In the genomic region with DNA sequence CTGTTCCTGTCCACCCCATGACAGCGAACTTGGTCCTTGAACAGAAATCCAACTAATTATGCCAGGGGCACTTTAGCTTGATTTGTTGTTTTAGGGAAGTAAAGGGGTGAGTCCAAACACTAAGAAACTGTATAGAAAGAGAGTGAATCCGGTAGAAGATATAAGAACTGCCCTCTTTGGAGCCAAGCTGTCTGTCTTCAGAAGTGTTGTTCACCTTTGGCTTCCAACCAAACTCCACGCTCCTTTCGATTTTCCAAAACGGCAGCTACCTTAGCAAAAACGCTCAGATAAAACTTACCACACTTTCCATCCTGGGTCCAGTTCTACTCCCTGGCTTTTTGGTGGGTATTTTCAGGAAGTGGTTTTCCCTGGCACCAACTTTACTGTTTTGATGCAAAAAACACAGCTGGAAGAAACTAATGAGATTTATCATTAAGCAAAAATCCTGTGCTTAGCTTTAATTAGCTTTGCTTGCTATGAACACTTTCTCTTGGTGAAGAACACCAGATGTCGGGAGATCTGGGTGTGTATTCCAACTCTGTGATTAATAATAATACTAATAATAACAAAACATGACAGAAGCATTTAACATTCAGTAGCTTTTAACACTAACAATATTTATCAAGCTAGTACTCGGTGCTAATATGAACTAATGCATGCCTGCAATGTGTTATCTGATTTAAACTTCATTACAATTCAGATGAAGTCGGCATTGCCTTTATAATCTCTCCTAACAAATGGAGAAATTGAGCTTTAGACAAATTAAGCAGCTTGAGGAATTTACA, we compare ENCODE assay signal across 14 mouse cellular contexts.
DNase-seq lines count a peak whose midpoint lies in the region; ATAC-seq and TF ChIP-seq lines count a peak whose summit lies in the region.
"Had no signal": no experiment of that assay in that cellular context is flagged by ENCODE, and none has a peak within 500 bp of the region (broad histone marks: within the 10 kb centered on the region; RNA-seq: fewer than 3 reads in every experiment).

No protein-coding gene starts in this region.

- WGBS in heart, adult 2 months, result 30% methylated on average over 9 of the region's 9 CpGs
- 30% methylated on average over 9 of the region's 9 CpGs for WGBS in lung, postnatal 0 days
- 40% methylated on average over 9 of the region's 9 CpGs for WGBS in intestine, embryonic 16.5 days

- H3K4me3 ChIP-seq in heart, adult 2 months, result peak overlapping the region; percentile 23; the same call in 1 of the 2 replicates
- H3K4me3 ChIP-seq in lung, postnatal 0 days (ENCODE audit: low read depth, low read length), result no peak overlapping the region
- H3K4me3 ChIP-seq in intestine, embryonic 16.5 days (ENCODE audit: low read length), result no peak overlapping the region
- H3K4me3 ChIP-seq: embryonic facial prominence, embryonic 15.5 days; hindbrain, embryonic 12.5 days had no signal

- ATAC-seq in lung, postnatal 0 days, result no peak
- peak; percentile 63 for ATAC-seq in intestine, embryonic 16.5 days
- no peak for ATAC-seq in inflammation-experienced regulatory T-cells, adult 6 months

- H3K27ac ChIP-seq in heart, adult 2 months, result peak overlapping the region; percentile 2
- H3K27ac ChIP-seq in lung, postnatal 0 days (ENCODE audit: low read length), result no peak overlapping the region
- H3K27ac ChIP-seq in intestine, embryonic 16.5 days (ENCODE audit: low read length), result peak overlapping the region; percentile 20; the same call in 1 of the 2 replicates
- H3K27ac ChIP-seq: embryonic facial prominence, embryonic 15.5 days; hindbrain, embryonic 12.5 days had no signal

- no peak for TF ChIP-seq CTCF in heart, adult 2 months (IDR thresholded peaks at IDR 0.05)
- no peak for TF ChIP-seq CTCF in lung, postnatal 0 days (IDR thresholded peaks at IDR 0.05)

- H3K4me2 ChIP-seq in lung, postnatal 0 days (replicated peaks; ENCODE audit: low read depth, low read length), result 0 out of 2 replicates have a peak overlapping the region, but pooled peaks have one; percentile 19
- H3K4me2 ChIP-seq in intestine, embryonic 16.5 days (ENCODE audit: low read depth, low read length), result peak overlapping the region; percentile 17; the same call in 1 of the 2 replicates
- H3K4me2 ChIP-seq: embryonic facial prominence, embryonic 15.5 days; hindbrain, embryonic 12.5 days had no signal

- no peaks in the 10 kb centered on the region for H3K79me2 ChIP-seq in heart, adult 2 months (replicated peaks; ENCODE audit: control insufficient read depth, insufficient read depth, low read length)

- no peak overlapping the region for H3K9ac ChIP-seq in heart, adult 2 months (ENCODE audit: low read depth, low read length)
- H3K9ac ChIP-seq in lung, postnatal 0 days (replicated peaks; ENCODE audit: low read depth), result no peak overlapping the region
- H3K9ac ChIP-seq in intestine, embryonic 16.5 days (ENCODE audit: low read depth, low read length), result no peak overlapping the region
- H3K9ac ChIP-seq: embryonic facial prominence, embryonic 15.5 days; hindbrain, embryonic 12.5 days had no signal

- no peaks in the 10 kb centered on the region for H3K27me3 ChIP-seq in heart, adult 2 months (ENCODE audit: control insufficient read depth, insufficient read depth, low read length)
- no peaks in the 10 kb centered on the region for H3K27me3 ChIP-seq in lung, postnatal 0 days (replicated peaks; ENCODE audit: insufficient read depth, low read length)
- H3K27me3 ChIP-seq in intestine, embryonic 16.5 days (replicated peaks; ENCODE audit: control insufficient read depth, insufficient read depth, low read length), result no peaks in the 10 kb centered on the region
- H3K27me3 ChIP-seq: embryonic facial prominence, embryonic 15.5 days; hindbrain, embryonic 12.5 days had no signal

- intact Hi-C loops in heart, adult 2 months (cut with DNase I), result loop anchor here (5.0 kb wide), 1 partner anchor 59 kb away; no protein-coding TSS in a partner anchor
- intact Hi-C loops in heart, postnatal 25 days (cut with DNase I), result no loop called here

- TF ChIP-seq EP300 in heart, adult 2 months (IDR thresholded peaks at IDR 0.05; ENCODE audit: insufficient read depth, low read depth, low read length), result no peak
- TF ChIP-seq EP300 in lung, postnatal 0 days (IDR thresholded peaks at IDR 0.05), result no peak

- no peaks in the 10 kb centered on the region for H3K36me3 ChIP-seq in heart, adult 2 months (ENCODE audit: control insufficient read depth, insufficient read depth, low read length)
- no peaks in the 10 kb centered on the region for H3K36me3 ChIP-seq in lung, postnatal 0 days (ENCODE audit: insufficient read depth, low read length)
- H3K36me3 ChIP-seq in intestine, embryonic 16.5 days (ENCODE audit: control insufficient read depth, insufficient read depth, low read length), result no peaks in the 10 kb centered on the region
- H3K36me3 ChIP-seq: embryonic facial prominence, embryonic 15.5 days; hindbrain, embryonic 12.5 days had no signal

- no peak for TF ChIP-seq POLR2A in heart, adult 2 months (IDR thresholded peaks at IDR 0.05; ENCODE audit: insufficient read depth, low read depth, low read length)

- H3K9me3 ChIP-seq in lung, postnatal 0 days (ENCODE audit: low read length), result no peaks in the 10 kb centered on the region
- H3K9me3 ChIP-seq in intestine, embryonic 16.5 days (ENCODE audit: control insufficient read depth, low read length), result no peaks in the 10 kb centered on the region
- H3K9me3 ChIP-seq: embryonic facial prominence, embryonic 15.5 days had no signal

- DNase-seq in heart, adult 2 months, result no peak
- DNase-seq in heart, postnatal 25 days (ENCODE audit: low spot score), result no peak
- DNase-seq in lung, postnatal 0 days (ENCODE audit: low spot score), result no peak
- no peak for DNase-seq in lung, postnatal 36 days
- DNase-seq in Muller cell, postnatal 12 days (ENCODE audit: inconsistent ontology term), result no peak
- DNase-seq in gastrocnemius, adult 8-10 months (ENCODE audit: low spot score in 2 of 2), result no peak
- DNase-seq: cerebellum, adult 9-10 months; lung, adult 2 months; midbrain, embryonic 14.5 days; thymus, postnatal 25 days had no signal

- H3K4me1 ChIP-seq in heart, adult 2 months (ENCODE audit: control insufficient read depth, insufficient read depth, low read length), result peaks cover 2% of the 10 kb centered on the region
- no peaks in the 10 kb centered on the region for H3K4me1 ChIP-seq in lung, postnatal 0 days (ENCODE audit: insufficient read depth, low read depth, low read length)
- 0 out of 2 replicates have a peak, but pooled peaks cover 6% of the 10 kb centered on the region for H3K4me1 ChIP-seq in intestine, embryonic 16.5 days (ENCODE audit: control insufficient read depth, insufficient read depth, low read length)
- H3K4me1 ChIP-seq: hindbrain, embryonic 12.5 days had no signal
